Mouse (Mus musculus): ENCODE measurements around the gene Gps2. TPM values are rescaled to one million over a fixed set of nuclear protein-coding genes. Genes with fewer than 3 reads are reported as not detected.

The Gps2 gene
- polyA plus RNA-seq (2014; fragmentation: Illumina TruSeq; extraction: RNeasy Lipid Tissue Mini Kit (QIAGEN cat#74804); ENCODE audit: low read depth, low replicate concordance): 15.6 TPM

DNA sequence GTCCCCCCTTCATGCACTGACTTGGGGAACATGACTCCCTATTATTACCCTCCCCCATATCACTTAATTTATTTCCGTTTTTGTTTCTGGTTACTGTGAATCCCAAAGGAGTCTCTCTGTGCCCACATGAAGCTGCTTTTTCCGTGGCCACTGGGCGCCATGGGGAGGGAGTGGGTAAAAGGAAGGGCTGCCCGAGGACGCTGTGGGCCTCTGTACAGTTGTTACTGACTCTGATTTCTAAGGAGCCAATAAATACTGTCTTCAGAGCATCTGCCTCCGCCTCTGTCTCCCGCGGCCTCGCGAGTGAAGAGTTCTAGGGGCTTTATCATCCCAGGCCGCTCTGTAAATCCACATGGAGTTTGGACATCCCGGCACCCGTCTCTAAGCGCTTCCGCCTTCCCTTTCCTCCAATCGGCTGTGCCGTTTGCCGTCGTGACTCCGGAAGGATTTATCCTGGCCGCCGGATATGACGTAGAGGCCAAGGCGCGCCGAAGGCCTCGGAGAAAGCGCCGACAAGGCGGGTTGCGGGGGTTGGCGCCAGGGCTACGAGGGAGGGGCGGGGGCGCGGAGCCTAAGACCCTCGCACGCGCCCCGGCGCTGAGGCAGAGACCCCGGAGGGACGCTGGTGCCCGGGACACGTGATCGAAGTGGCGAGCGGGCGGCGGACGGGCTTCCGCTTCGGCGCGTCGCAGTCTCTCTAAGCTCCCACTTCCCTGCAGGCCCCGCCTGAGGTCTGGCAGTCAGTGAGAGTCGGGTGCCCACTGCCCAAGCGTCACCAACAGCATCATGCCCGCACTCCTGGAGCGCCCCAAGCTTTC lies at the start of gene Gps2:
Gene Gps2 (plus strand): TSS at position 335 of the 818 bp plus-strand sequence.

DNA sequence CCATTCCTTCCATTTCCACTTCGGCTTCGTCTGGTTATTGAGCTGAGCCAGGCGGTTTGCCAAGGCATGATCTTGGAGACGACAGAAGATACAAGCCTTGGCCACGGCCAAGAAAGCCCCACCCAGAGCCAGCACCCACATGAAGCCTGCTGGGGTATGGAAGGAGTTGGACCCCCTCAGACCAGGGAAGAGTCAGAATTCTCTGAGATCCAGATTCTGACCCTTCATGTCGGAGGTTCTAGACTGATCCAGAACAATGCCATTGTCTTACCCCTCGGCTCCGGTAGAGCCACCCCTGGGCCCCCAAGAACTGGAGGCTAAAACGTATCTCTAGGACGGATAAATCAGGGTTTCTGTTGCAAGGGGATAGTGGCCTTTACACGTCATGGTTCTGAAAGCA lies 35.8 kb upstream of the Gps2 start, which contains the start of gene Tmem95:
Gene Tmem95 (minus strand): TSS at position 141 of the 400 bp plus-strand sequence.

DNA sequence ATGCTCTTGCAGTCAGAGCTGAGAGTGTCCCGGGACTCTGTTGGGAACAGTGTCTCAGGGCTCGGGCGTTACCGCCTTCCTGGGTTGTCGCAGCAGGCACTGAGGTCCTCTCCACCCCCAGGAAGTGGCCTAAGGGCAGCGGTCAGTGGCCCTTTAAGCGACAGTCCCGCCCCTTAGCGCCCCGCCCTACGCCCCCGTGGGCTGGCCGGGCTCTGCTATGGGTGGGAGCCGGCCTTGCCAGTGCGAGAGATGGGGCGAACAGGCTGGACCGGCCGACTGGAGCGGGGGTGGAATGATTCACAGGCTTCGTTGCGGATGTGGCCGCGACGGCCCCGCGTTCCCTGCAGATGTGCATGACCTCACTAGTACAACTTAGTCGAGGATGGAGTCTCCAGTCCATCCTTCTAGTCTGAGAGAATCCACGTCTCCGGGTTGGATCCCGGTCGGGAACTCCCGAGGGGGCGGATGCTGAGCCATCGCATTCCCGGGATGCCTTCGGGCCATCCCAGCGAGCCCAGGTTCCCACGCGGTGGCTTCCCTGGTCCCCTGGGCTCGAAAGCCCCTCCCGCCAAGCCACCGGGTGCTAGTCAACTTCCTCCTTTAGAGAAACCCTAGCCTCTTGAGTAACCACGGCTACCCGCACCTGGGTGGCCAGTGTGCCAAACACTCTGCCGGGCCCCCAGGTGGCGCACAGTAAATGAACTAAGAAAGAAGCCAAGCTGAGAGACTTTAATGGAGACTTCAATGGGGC lies 32.7 kb upstream of the Gps2 start, which contains the start of gene Kctd11:
Gene Kctd11 (minus strand): TSS at position 554 of the 751 bp plus-strand sequence.

DNA sequence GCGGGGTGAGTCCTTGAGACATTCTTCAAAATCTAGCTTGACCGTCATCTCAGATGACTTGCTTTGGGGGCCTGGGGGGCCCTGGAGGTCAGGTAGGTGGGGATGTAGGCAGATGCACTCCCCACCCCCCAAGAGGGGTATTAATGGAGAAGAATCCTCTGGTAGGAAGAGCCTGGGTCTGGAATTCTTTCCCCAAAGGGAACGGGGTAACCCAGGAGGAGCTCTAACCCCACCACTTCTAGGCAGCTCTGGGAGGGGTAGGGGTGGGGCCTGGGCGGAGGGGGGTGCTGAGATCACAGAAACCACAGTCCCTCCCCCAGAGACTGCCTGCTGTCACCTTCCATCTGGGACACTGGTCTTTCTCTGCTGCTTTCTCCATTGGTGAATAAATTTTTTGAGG lies 18.4 kb upstream of the Gps2 start, which contains the start of gene Acap1:
Gene Acap1 (minus strand): TSS at position 249 of the 400 bp plus-strand sequence.

DNA sequence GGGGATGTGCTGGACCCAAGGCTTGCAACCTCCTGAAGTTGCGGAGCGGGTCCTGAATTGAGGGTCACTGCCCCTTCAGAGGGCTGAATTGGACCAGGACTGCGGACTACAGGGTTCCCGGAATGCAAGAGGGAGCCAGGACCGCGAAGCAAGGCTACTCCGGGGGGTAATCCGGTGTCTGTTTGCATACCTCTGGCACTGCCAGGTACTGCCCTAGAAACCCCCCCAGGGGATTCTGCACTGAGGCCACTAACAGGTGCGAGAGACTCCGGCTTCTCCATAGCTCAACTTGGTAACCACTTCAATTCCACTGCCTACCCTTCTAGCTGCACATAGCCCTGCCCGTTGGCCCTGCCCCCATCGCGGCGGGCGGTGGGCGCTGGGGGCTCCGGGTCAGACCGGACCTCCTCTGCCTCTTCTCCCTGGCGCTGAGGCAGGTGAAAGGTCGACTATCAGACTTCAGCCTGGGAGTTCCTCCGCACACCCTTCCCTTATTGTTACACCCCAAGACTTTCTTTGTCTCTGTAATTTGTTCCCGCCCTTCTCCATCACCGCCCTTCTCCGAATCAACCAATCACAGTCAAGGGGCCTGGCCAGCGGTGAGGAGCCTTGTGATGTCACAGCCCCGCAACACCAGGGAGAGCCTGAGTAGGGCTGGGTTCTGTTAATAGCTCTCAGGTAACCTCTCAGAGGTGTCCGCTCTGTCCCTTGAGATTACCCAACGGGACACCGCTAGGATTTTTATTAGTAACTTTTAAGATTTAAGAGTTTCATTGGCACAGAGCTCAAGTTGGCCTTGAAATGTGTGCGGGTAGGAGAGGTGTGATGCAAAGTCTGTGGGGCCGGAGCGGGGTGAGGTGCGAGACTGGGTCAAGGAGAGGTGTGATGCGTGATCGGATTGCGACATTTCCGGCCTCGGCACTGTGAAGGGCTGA lies 12.9 kb upstream of the Gps2 start, which contains the start of the genes 2810408A11Rik and Neurl4:
Gene 2810408A11Rik (minus strand): TSS at position 517 of the 935 bp plus-strand sequence.
Gene Neurl4 (plus strand): TSS at position 602 of the 935 bp plus-strand sequence.

DNA sequence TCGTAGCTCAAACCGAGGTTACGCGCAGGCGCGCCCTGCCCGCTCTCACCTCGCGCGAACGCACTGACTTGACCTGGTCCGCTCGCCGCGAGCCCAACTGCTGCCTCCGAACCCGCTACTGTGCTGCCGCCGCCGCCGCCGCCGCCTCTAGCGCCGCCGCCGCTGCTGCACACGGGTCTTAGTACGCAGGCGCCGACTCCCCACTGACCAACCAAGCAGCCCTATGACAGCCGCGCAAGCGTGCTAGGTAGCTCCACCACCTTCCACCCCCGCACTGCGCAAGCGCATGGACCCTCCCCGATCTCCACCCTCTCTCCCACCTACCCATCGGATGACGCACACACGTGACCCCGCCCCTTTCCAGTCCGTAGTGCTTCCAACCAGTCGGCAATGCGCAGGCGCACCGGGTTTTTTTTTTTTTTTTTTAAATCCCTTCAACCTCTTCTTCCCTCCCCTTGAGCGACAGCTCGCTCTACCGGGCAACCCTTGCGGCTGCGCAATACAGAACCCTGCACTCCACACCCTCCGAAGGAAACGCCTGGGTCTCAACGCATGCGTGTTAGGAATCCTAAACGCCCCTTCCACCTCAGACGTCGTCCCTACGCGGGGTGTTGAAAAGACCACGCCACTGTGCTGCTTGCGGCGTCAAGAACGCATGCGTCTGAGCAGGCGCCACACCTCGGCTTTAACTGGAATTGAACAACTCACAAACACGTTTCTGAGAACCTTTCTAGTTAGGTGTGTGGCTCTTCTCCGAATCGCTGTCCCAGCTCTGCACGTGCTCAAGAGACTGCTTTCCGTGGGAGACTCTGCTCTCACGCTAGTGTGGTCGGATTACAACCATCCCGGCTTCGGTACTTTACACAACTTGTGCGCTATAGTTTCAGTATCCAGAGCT lies 7.7 kb downstream of the Gps2 start, which contains the start of gene Eif5a:
Gene Eif5a (minus strand): TSS at position 845 of the 898 bp plus-strand sequence.

DNA sequence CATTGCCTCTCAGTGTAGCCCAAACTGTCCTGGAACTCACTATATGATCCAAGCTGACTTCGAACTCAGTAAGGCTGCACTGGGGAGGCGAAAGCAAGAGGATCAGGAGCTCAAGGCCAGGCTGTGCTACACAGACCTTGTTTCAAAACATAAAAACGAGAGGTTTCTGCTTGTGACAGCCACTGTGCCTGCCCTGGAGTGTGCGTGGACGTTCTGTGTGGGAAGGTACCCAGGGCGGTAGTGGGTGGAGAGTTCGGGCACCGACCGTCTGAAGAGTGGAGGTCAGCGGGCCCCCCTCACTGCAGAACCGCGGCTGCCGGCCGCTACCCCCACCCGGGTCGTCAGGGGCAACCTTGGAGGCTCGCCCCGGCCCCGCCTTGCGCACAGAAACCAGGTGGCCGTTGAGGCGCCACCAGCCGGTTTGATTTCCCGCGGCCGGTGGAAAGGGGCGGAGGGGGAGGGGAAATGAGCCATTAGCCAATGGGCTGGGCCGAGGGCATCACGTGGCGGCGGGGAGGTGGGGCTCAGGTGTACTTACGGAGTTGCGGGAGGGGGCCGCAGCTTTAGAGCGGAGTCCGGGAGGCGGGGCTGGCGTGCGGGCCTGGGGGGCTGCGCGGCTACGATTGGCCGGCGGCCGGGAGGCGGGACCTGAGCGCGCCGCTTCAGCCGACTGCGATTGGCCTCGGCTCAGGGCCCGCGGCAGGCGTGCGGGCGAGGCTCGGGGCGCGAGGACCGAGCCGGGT lies 21.6 kb downstream of the Gps2 start, which contains the start of gene Ybx2:
Gene Ybx2 (plus strand): TSS at position 660 of the 743 bp plus-strand sequence.

DNA sequence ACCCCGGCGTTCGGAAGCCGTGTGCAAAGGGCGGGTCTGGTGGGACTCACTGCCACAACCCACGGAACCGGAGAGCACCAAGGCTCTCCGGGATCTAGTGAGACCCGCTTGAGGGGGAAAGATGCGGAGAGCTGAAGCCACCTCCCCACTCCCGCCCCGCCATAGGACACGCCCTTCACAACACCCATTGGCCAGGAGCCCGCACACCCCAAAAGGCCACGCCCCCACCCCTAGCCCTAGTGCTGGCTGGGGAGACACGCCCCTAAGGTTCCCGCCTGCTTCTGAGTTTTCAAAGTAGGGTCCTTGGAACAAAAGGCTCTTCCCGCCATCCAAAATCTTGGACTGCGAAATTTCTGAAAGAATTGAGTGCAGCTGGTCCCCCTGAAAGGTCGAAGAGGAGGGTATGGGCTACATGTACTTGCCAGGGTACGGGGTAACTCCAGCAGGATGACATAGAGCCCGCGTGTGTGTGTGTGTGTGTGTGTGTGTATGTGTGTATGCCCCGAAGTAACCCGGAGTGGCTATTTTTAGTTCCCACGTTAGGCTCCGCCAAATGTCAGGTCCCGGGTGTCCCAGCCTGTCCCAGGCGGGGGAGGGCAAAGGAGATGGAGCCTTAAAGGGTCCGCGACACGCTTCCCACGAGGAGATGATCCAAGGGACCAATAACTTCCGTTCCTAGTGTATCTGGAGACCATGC lies 34.5 kb downstream of the Gps2 start, which contains the start of gene Slc2a4:
Gene Slc2a4 (minus strand): TSS at position 123 of the 697 bp plus-strand sequence.

DNA sequence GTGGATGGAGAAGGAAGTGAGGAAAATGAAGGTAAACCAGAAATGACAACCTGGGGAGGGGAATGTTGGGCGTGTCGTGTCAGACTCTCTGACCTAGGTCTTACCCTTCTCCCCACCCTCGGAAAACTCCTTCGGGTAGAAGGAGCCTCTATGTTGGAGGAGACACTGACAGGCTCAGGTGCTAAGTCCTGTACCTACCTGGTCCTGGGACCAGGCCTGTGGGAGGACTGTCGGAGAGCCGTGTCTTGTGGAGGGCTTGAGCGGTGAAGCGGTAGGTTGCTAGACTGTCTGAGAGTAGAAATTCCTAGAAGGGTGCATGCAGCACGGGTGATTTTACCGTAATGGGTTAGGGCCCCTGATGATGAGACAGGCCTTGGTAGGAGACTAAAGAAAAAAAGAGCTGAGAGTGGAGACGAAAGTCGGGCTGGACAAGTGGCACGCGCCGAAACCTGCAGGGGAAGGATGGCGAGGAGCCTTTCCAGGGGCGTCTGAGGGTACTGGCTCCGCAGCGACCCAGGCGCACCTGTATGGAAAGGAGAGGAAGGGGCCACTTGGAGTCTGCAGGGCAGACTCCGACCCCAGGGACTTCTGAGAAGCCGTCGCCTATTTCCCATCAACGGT lies 51.1 kb downstream of the Gps2 start, which contains the start of gene Cldn7:
Gene Cldn7 (plus strand): TSS at position 130 of the 621 bp plus-strand sequence.

Other genes with a start within 250 kb of the Gps2 start
- gene Cd68, start 247.7 kb upstream of the Gps2 start, polyA plus RNA-seq (2014; fragmentation: Illumina TruSeq; extraction: RNeasy Lipid Tissue Mini Kit (QIAGEN cat#74804); ENCODE audit: low read depth, low replicate concordance): 1.3 TPM
- gene Eif4a1, start 241.5 kb upstream of the Gps2 start, polyA plus RNA-seq (2014; fragmentation: Illumina TruSeq; extraction: RNeasy Lipid Tissue Mini Kit (QIAGEN cat#74804); ENCODE audit: low read depth, low replicate concordance): 371 TPM
- gene Senp3, start 231.8 kb upstream of the Gps2 start, polyA plus RNA-seq (2014; fragmentation: Illumina TruSeq; extraction: RNeasy Lipid Tissue Mini Kit (QIAGEN cat#74804); ENCODE audit: low read depth, low replicate concordance): 58.9 TPM
- gene Tnfsf13, start 228.1 kb upstream of the Gps2 start, polyA plus RNA-seq (2014; fragmentation: Illumina TruSeq; extraction: RNeasy Lipid Tissue Mini Kit (QIAGEN cat#74804); ENCODE audit: low read depth, low replicate concordance): 5.9 TPM
- 2.4 TPM for gene Tnfsf12, start 218.0 kb upstream of the Gps2 start, polyA plus RNA-seq (2014; fragmentation: Illumina TruSeq; extraction: RNeasy Lipid Tissue Mini Kit (QIAGEN cat#74804); ENCODE audit: low read depth, low replicate concordance)
- 1.1 TPM for gene Tnfsfm13, start 217.8 kb upstream of the Gps2 start, polyA plus RNA-seq (2014; fragmentation: Illumina TruSeq; extraction: RNeasy Lipid Tissue Mini Kit (QIAGEN cat#74804); ENCODE audit: low read depth, low replicate concordance)
- 20.8 TPM for gene Polr2a, start 155.3 kb upstream of the Gps2 start, polyA plus RNA-seq (2014; fragmentation: Illumina TruSeq; extraction: RNeasy Lipid Tissue Mini Kit (QIAGEN cat#74804); ENCODE audit: low read depth, low replicate concordance)
- gene Slc35g3, start 151.9 kb upstream of the Gps2 start, polyA plus RNA-seq (2014; fragmentation: Illumina TruSeq; extraction: RNeasy Lipid Tissue Mini Kit (QIAGEN cat#74804); ENCODE audit: low read depth, low replicate concordance): not detected
- 16.5 TPM for gene Zbtb4, start 148.0 kb upstream of the Gps2 start, polyA plus RNA-seq (2014; fragmentation: Illumina TruSeq; extraction: RNeasy Lipid Tissue Mini Kit (QIAGEN cat#74804); ENCODE audit: low read depth, low replicate concordance)
- 3.2 TPM for gene Chrnb1, start 117.9 kb upstream of the Gps2 start, polyA plus RNA-seq (2014; fragmentation: Illumina TruSeq; extraction: RNeasy Lipid Tissue Mini Kit (QIAGEN cat#74804); ENCODE audit: low read depth, low replicate concordance)
- 3.0 TPM for gene Fgf11, start 112.0 kb upstream of the Gps2 start, polyA plus RNA-seq (2014; fragmentation: Illumina TruSeq; extraction: RNeasy Lipid Tissue Mini Kit (QIAGEN cat#74804); ENCODE audit: low read depth, low replicate concordance)
- 6.4 TPM for gene Tmem102, start 108.3 kb upstream of the Gps2 start, polyA plus RNA-seq (2014; fragmentation: Illumina TruSeq; extraction: RNeasy Lipid Tissue Mini Kit (QIAGEN cat#74804); ENCODE audit: low read depth, low replicate concordance)
- gene Gm39566, start 98.6 kb upstream of the Gps2 start, polyA plus RNA-seq (2014; fragmentation: Illumina TruSeq; extraction: RNeasy Lipid Tissue Mini Kit (QIAGEN cat#74804); ENCODE audit: low read depth, low replicate concordance): not detected
- not detected for gene Spem2, start 95.4 kb upstream of the Gps2 start, polyA plus RNA-seq (2014; fragmentation: Illumina TruSeq; extraction: RNeasy Lipid Tissue Mini Kit (QIAGEN cat#74804); ENCODE audit: low read depth, low replicate concordance)
- not detected for gene Spem1, start 91.7 kb upstream of the Gps2 start, polyA plus RNA-seq (2014; fragmentation: Illumina TruSeq; extraction: RNeasy Lipid Tissue Mini Kit (QIAGEN cat#74804); ENCODE audit: low read depth, low replicate concordance)
- 0.20 TPM for gene Nlgn2, start 76.1 kb upstream of the Gps2 start, polyA plus RNA-seq (2014; fragmentation: Illumina TruSeq; extraction: RNeasy Lipid Tissue Mini Kit (QIAGEN cat#74804); ENCODE audit: low read depth, low replicate concordance)
- 42.3 TPM for gene Tmem256, start 75.4 kb upstream of the Gps2 start, polyA plus RNA-seq (2014; fragmentation: Illumina TruSeq; extraction: RNeasy Lipid Tissue Mini Kit (QIAGEN cat#74804); ENCODE audit: low read depth, low replicate concordance)
- gene Plscr3, start 67.5 kb upstream of the Gps2 start, polyA plus RNA-seq (2014; fragmentation: Illumina TruSeq; extraction: RNeasy Lipid Tissue Mini Kit (QIAGEN cat#74804); ENCODE audit: low read depth, low replicate concordance): 0.77 TPM
- 1.4 TPM for gene Tnk1, start 55.2 kb upstream of the Gps2 start, polyA plus RNA-seq (2014; fragmentation: Illumina TruSeq; extraction: RNeasy Lipid Tissue Mini Kit (QIAGEN cat#74804); ENCODE audit: low read depth, low replicate concordance)
- not detected for gene Tmem95, start 35.9 kb upstream of the Gps2 start, polyA plus RNA-seq (2014; fragmentation: Illumina TruSeq; extraction: RNeasy Lipid Tissue Mini Kit (QIAGEN cat#74804); ENCODE audit: low read depth, low replicate concordance)
- 2.0 TPM for gene Kctd11, start 32.5 kb upstream of the Gps2 start, polyA plus RNA-seq (2014; fragmentation: Illumina TruSeq; extraction: RNeasy Lipid Tissue Mini Kit (QIAGEN cat#74804); ENCODE audit: low read depth, low replicate concordance)
- gene Acap1, start 18.3 kb upstream of the Gps2 start, polyA plus RNA-seq (2014; fragmentation: Illumina TruSeq; extraction: RNeasy Lipid Tissue Mini Kit (QIAGEN cat#74804); ENCODE audit: low read depth, low replicate concordance): not detected
- 1.1 TPM for gene 2810408A11Rik, start 12.9 kb upstream of the Gps2 start, polyA plus RNA-seq (2014; fragmentation: Illumina TruSeq; extraction: RNeasy Lipid Tissue Mini Kit (QIAGEN cat#74804); ENCODE audit: low read depth, low replicate concordance)
- 3.5 TPM for gene Neurl4, start 12.8 kb upstream of the Gps2 start, polyA plus RNA-seq (2014; fragmentation: Illumina TruSeq; extraction: RNeasy Lipid Tissue Mini Kit (QIAGEN cat#74804); ENCODE audit: low read depth, low replicate concordance)
- 156 TPM for gene Eif5a, start 8.1 kb downstream of the Gps2 start, polyA plus RNA-seq (2014; fragmentation: Illumina TruSeq; extraction: RNeasy Lipid Tissue Mini Kit (QIAGEN cat#74804); ENCODE audit: low read depth, low replicate concordance)
- 12.8 TPM for gene Ybx2, start 21.9 kb downstream of the Gps2 start, polyA plus RNA-seq (2014; fragmentation: Illumina TruSeq; extraction: RNeasy Lipid Tissue Mini Kit (QIAGEN cat#74804); ENCODE audit: low read depth, low replicate concordance)
- 1.3 TPM for gene Slc2a4, start 34.3 kb downstream of the Gps2 start, polyA plus RNA-seq (2014; fragmentation: Illumina TruSeq; extraction: RNeasy Lipid Tissue Mini Kit (QIAGEN cat#74804); ENCODE audit: low read depth, low replicate concordance)
- gene Cldn7, start 50.9 kb downstream of the Gps2 start, polyA plus RNA-seq (2014; fragmentation: Illumina TruSeq; extraction: RNeasy Lipid Tissue Mini Kit (QIAGEN cat#74804); ENCODE audit: low read depth, low replicate concordance): 10.0 TPM
- gene Ctdnep1, start 67.3 kb downstream of the Gps2 start, polyA plus RNA-seq (2014; fragmentation: Illumina TruSeq; extraction: RNeasy Lipid Tissue Mini Kit (QIAGEN cat#74804); ENCODE audit: low read depth, low replicate concordance): 38.7 TPM
- gene Elp5, start 68.6 kb downstream of the Gps2 start, polyA plus RNA-seq (2014; fragmentation: Illumina TruSeq; extraction: RNeasy Lipid Tissue Mini Kit (QIAGEN cat#74804); ENCODE audit: low read depth, low replicate concordance): 8.3 TPM
- gene Gabarap, start 77.3 kb downstream of the Gps2 start, polyA plus RNA-seq (2014; fragmentation: Illumina TruSeq; extraction: RNeasy Lipid Tissue Mini Kit (QIAGEN cat#74804); ENCODE audit: low read depth, low replicate concordance): 681 TPM
- gene Phf23, start 81.9 kb downstream of the Gps2 start, polyA plus RNA-seq (2014; fragmentation: Illumina TruSeq; extraction: RNeasy Lipid Tissue Mini Kit (QIAGEN cat#74804); ENCODE audit: low read depth, low replicate concordance): 9.9 TPM
- 0.57 TPM for gene Dvl2, start 86.7 kb downstream of the Gps2 start, polyA plus RNA-seq (2014; fragmentation: Illumina TruSeq; extraction: RNeasy Lipid Tissue Mini Kit (QIAGEN cat#74804); ENCODE audit: low read depth, low replicate concordance)
- gene Acadvl, start 101.5 kb downstream of the Gps2 start, polyA plus RNA-seq (2014; fragmentation: Illumina TruSeq; extraction: RNeasy Lipid Tissue Mini Kit (QIAGEN cat#74804); ENCODE audit: low read depth, low replicate concordance): 21.1 TPM
- gene Dlg4, start 103.1 kb downstream of the Gps2 start, polyA plus RNA-seq (2014; fragmentation: Illumina TruSeq; extraction: RNeasy Lipid Tissue Mini Kit (QIAGEN cat#74804); ENCODE audit: low read depth, low replicate concordance): 0.53 TPM
- not detected for gene Asgr1, start 140.2 kb downstream of the Gps2 start, polyA plus RNA-seq (2014; fragmentation: Illumina TruSeq; extraction: RNeasy Lipid Tissue Mini Kit (QIAGEN cat#74804); ENCODE audit: low read depth, low replicate concordance)
- gene Asgr2, start 178.8 kb downstream of the Gps2 start, polyA plus RNA-seq (2014; fragmentation: Illumina TruSeq; extraction: RNeasy Lipid Tissue Mini Kit (QIAGEN cat#74804); ENCODE audit: low read depth, low replicate concordance): not detected
- gene Mgl2, start 216.4 kb downstream of the Gps2 start, polyA plus RNA-seq (2014; fragmentation: Illumina TruSeq; extraction: RNeasy Lipid Tissue Mini Kit (QIAGEN cat#74804); ENCODE audit: low read depth, low replicate concordance): 5.1 TPM
- not detected for gene Clec10a, start 242.3 kb downstream of the Gps2 start, polyA plus RNA-seq (2014; fragmentation: Illumina TruSeq; extraction: RNeasy Lipid Tissue Mini Kit (QIAGEN cat#74804); ENCODE audit: low read depth, low replicate concordance)

Data from kidney, adult 10 weeks (tissue).